Mouse (Mus musculus) brain, embryonic 14.5 days (tissue): ENCODE measurements around the gene Celsr2.

Experiments
- CTCF ChIP-seq: fragments of 200-500 bp; IDR thresholded peaks from 2 replicates; pipeline ENCODE4 v1.5.1; 2012; ENCODE audit warnings: inconsistent platforms, mild to moderate bottlenecking, moderate library complexity, borderline replicate concordance; ENCODE audit not compliant: insufficient read depth, insufficient read length; ENCODE audit errors: extremely low read depth
- POLR2A ChIP-seq: fragments of 200-500 bp; IDR thresholded peaks from 2 replicates; pipeline ENCODE4 v1.6.1; 2012; ENCODE audit warnings: mild to moderate bottlenecking, inconsistent platforms, borderline replicate concordance; ENCODE audit not compliant: poor library complexity, insufficient read depth, insufficient read length, severe bottlenecking; ENCODE audit errors: extremely low read depth

DNA sequence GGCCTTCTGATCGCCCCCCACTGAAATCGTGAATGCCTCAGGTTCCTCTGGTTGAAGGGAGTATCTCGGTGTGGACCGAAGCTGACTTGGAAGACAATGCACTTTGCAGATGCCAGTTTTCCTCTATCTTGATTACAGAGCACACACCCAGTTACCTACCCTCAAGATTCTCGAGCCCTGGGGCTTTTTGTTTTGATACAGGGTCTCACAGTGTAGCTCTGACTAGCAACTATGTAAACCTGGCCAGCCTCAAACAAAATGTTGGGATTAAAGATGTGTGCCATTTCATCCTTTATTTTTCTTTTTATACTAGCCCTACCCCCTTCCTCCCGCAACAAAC is 30.0 kb upstream of the Celsr2 start:
- TF ChIP-seq CTCF (no peak), POLR2A (no peak)
